Mouse (Mus musculus) limb, embryonic 14.5 days (tissue): Measurements from ENCODE around the gene Arih1. TPM values are rescaled to one million over a fixed set of nuclear protein-coding genes. Genes with fewer than 3 reads are reported as not detected.

Source experiments
- ATAC-seq: fragments of 200-750 bp; cut with Nextera tagmentation; 2 replicates; pipeline ENCODE4 v1.8.0; 2017; ENCODE audit warnings: low read depth, moderate number of reproducible peaks, moderate TSS enrichment; ENCODE audit not compliant: low FRiP score
- DNase-seq: peaks from one replicate; pipeline ENCODE4 v3.0.0-alpha.2; 2015; ENCODE audit warnings: low spot score
- H3K27ac ChIP-seq: fragments of 300-500 bp; sonication (generic); replicated peaks from 2 replicates; pipeline ENCODE4 v1.5.1; 2014; ENCODE audit warnings: low read depth, mild to moderate bottlenecking, low read length, moderate library complexity, mixed read lengths
- H3K27me3 ChIP-seq: fragments of 300-500 bp; sonication (generic); 2 replicates; pipeline ENCODE4 v1.6.1; 2014; ENCODE audit warnings: low read length, mixed read lengths; ENCODE audit not compliant: control insufficient read depth, insufficient read depth
- H3K36me3 ChIP-seq: fragments of 300-500 bp; sonication (generic); 2 replicates; pipeline ENCODE4 v1.6.1; 2014; ENCODE audit warnings: mild to moderate bottlenecking, low read length, moderate library complexity, mixed read lengths; ENCODE audit not compliant: control insufficient read depth, insufficient read depth
- H3K4me1 ChIP-seq: fragments of 300-500 bp; sonication (generic); 2 replicates; pipeline ENCODE4 v1.6.1; 2014; ENCODE audit warnings: antibody characterized with exemption, low read length, mixed read lengths; ENCODE audit not compliant: control insufficient read depth, insufficient read depth
- H3K4me2 ChIP-seq: fragments of 300-500 bp; sonication (generic); replicated peaks from 2 replicates; pipeline ENCODE4 v1.6.1; 2014; ENCODE audit warnings: low read depth, mild to moderate bottlenecking, low read length, moderate library complexity; ENCODE audit not compliant: severe bottlenecking
- H3K4me3 ChIP-seq: fragments of 300-500 bp; sonication (generic); replicated peaks from 2 replicates; pipeline ENCODE4 v1.5.1; 2014; ENCODE audit warnings: low read length
- H3K9ac ChIP-seq: fragments of 300-500 bp; sonication (generic); 2 replicates; pipeline ENCODE4 v1.6.1; 2014; ENCODE audit warnings: mild to moderate bottlenecking, low read depth, low read length, moderate library complexity; ENCODE audit not compliant: severe bottlenecking
- H3K9me3 ChIP-seq: fragments of 300-500 bp; sonication (generic); 2 replicates; pipeline ENCODE4 v1.6.1; 2016; ENCODE audit warnings: low read length; ENCODE audit not compliant: control insufficient read depth
- POLR2A ChIP-seq: fragments of 200-500 bp; IDR thresholded peaks from 2 replicates; pipeline ENCODE4 v1.8.0; 2012; ENCODE audit warnings: inconsistent platforms, mild to moderate bottlenecking, moderate library complexity, borderline replicate concordance; ENCODE audit not compliant: insufficient read depth, insufficient read length; ENCODE audit errors: extremely low read depth
- WGBS: fragments of 180-500 bp; shearing (Covaris S2); extraction: QIAGEN DNeasy Blood & Tissue Kit; methylation state at CpG from one replicate; pipeline ENCODE4 v1.1.7; 2014; 5-methylcytosine and 5-hydroxymethylcytosine counted together
- polyA plus RNA-seq, 2 experiments: library from polyadenylated mRNA; depleted of rRNA in 1 of 2; stranded (reverse) in 1 of 2; unstranded in 1 of 2; fragments of >200 nt; fragmentation: Nextera tagmentation in 1 of 2; extraction: Ambion mirVana in 1 of 2; gene quantifications; 2 replicates each; pipeline versions ENCODE4 v1.2.1 to v1.2.3; 2012 to 2014

The Arih1 gene
- polyA plus RNA-seq, 2 experiments: 16.8 to 48.6 TPM

DNA sequence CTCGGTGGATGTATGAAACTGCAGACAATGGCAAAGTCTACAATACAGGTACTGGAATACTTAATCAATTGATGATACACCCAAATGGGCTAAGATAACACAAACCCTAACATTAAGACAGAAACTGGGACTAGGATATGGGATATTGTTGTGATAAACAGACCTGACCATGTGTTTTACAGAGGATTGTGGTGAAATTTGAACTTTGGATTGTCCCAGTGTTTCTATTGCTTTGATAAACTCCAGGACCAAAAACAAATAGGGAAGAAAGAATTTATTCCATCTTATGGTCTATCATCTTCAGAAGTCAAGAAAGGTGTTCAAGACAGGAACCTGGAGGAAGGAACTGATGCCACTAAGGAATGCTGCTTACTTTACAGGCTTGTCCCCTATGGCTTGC lies 28.7 kb downstream of the Arih1 start:
- no peak for TF ChIP-seq POLR2A
- DNase-seq: no peak
- Histone ChIP-seq H3K27ac (no peak overlapping the region), H3K4me2 (no peak overlapping the region), H3K36me3 (peaks cover 6% of the 10 kb centered on the region; the same call in 1 of the 2 replicates), H3K9me3 (no peaks in the 10 kb centered on the region), H3K27me3 (no peaks in the 10 kb centered on the region), H3K9ac (no peak overlapping the region), H3K4me3 (no peak overlapping the region), H3K4me1 (0 out of 2 replicates have a peak, but pooled peaks cover 2% of the 10 kb centered on the region)
- 88% methylated on average over 1 of the region's 1 CpGs for WGBS
- no peak for ATAC-seq

DNA sequence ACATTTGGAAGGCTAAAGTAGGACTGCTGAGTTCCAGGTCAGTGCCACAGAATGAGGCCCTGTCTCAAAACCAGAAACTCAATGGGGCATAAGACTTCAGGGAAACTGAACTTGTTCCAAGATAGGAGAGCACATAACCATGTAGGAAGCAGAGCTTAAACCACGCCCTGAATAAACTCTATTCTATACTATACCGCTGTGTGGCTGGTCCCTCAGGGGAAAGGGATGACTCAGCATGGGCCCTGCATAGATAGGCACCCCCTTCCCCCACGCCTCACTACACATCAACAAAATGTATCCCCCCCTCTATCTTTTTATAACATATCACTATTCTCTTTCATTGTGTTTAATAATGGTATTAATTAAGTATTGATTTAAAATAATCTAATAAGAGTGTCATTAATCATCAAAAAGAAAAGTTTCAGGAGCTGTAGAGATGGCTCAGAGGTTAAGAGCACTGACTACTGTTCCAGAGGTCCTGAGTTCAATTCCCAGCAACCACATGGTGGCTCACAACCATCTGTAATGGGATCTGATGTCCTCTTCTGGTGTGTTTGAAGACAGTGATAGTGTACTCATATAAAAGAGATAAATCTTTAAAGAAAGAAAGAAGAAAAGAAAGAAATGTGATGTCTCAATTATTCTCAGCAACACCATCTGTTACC lies 30.9 kb downstream of the Arih1 start:
- H3K27me3 ChIP-seq: no peaks in the 10 kb centered on the region
- 80% methylated on average over 3 of the region's 3 CpGs for WGBS
- H3K9ac ChIP-seq: no peak overlapping the region
- DNase-seq (no peak), ATAC-seq (no peak)
- H3K4me2 ChIP-seq: no peak overlapping the region
- no peaks in the 10 kb centered on the region for H3K9me3 ChIP-seq
- H3K4me3 ChIP-seq: no peak overlapping the region
- no peak overlapping the region for H3K27ac ChIP-seq
- 0 out of 2 replicates have a peak, but pooled peaks cover 2% of the 10 kb centered on the region for H3K4me1 ChIP-seq
- TF ChIP-seq POLR2A: no peak
- peaks cover 6% of the 10 kb centered on the region for H3K36me3 ChIP-seq

DNA sequence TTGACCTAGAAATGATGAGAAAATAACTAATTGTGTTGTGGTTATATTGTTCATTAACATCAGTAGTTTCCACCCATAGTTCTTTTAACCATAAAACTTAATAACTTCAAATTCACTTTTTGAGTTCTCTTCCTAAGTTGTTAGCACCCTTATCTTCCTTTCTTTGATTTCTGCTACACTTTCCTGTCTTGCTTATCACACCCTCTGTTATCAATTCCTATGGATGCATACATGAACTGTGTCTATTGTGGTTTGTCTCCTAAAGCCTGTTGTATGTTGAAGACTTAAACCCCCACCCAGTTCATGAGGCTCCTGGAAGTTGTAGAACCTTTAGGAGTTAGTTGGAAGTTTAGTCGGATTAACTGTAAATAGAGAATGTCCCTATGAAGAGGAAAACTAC lies 52.7 kb downstream of the Arih1 start:
- Histone ChIP-seq H3K27ac (no peak overlapping the region), H3K27me3 (no peaks in the 10 kb centered on the region), H3K9ac (no peak overlapping the region), H3K9me3 (no peaks in the 10 kb centered on the region), H3K4me2 (no peak overlapping the region), H3K4me1 (no peaks in the 10 kb centered on the region), H3K4me3 (no peak overlapping the region), H3K36me3 (peaks cover 29% of the 10 kb centered on the region)
- ATAC-seq: no peak
- TF ChIP-seq POLR2A: no peak
- no peak for DNase-seq
- 97% methylated on average over 1 of the region's 1 CpGs for WGBS

DNA sequence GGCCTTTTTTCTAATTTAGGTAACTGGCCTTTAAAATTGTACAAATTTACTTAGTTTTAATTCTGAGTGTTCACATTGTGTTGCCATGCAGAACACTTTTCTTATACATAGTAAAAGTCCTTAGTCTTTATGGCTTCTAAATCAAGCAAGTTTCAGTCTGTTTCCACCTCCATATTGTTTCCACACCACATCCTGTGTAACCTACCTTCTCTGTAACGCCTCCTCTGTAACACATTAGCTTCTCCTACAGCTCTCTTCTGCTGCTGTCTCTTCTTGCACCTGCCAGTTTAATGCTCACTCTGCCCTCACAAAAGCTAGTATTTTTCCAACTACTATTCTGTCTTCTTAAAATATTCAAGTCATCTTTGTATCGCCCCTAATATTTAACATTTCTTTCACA lies 54.8 kb downstream of the Arih1 start:
- Histone ChIP-seq H3K9me3 (no peaks in the 10 kb centered on the region), H3K9ac (no peak overlapping the region), H3K27ac (no peak overlapping the region), H3K27me3 (no peaks in the 10 kb centered on the region), H3K4me1 (no peaks in the 10 kb centered on the region), H3K4me3 (no peak overlapping the region), H3K4me2 (no peak overlapping the region), H3K36me3 (peaks cover 35% of the 10 kb centered on the region)
- no peak for DNase-seq
- TF ChIP-seq POLR2A: no peak
- ATAC-seq: no peak
- 97% methylated on average over 2 of the region's 2 CpGs for WGBS

DNA sequence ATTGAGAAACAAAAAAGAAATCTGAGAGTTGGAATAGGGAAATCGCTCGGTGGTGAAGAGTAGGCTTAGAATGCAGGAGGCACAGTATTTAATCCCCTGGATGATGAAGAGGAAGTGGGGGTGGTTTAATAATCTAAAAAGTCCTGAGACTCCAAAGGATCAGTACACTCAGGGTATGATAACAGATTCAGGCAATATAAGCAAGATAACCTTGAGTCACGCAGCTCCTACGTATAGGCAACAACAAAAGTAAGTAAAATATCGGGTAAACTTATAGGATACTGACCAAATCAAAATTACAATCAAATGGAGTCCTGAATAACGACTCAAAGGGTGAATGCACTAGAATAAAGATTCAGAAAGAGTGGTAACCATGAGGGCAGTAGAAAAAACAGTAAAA lies 65.9 kb downstream of the Arih1 start:
- Histone ChIP-seq H3K9me3 (no peaks in the 10 kb centered on the region), H3K27ac (no peak overlapping the region), H3K27me3 (no peaks in the 10 kb centered on the region), H3K4me1 (no peaks in the 10 kb centered on the region), H3K9ac (no peak overlapping the region), H3K4me2 (no peak overlapping the region), H3K36me3 (peaks cover 13% of the 10 kb centered on the region; the same call in 1 of the 2 replicates), H3K4me3 (no peak overlapping the region)
- WGBS: 92% methylated on average over 6 of the region's 6 CpGs
- ATAC-seq: no peak
- DNase-seq: no peak
- no peak for TF ChIP-seq POLR2A
